Mouse (Mus musculus) cerebellum, adult (tissue): ENCODE data around the gene Larp6.

Source experiments
- ATAC-seq: cut with Nextera tagmentation; 2 replicates; pipeline ENCODE4 v1.9.2; 2017; ENCODE audit warnings: mild to moderate bottlenecking, moderate library complexity, mixed read lengths; ENCODE audit not compliant: insufficient number of reproducible peaks, low FRiP score, low TSS enrichment

The Larp6 gene

DNA sequence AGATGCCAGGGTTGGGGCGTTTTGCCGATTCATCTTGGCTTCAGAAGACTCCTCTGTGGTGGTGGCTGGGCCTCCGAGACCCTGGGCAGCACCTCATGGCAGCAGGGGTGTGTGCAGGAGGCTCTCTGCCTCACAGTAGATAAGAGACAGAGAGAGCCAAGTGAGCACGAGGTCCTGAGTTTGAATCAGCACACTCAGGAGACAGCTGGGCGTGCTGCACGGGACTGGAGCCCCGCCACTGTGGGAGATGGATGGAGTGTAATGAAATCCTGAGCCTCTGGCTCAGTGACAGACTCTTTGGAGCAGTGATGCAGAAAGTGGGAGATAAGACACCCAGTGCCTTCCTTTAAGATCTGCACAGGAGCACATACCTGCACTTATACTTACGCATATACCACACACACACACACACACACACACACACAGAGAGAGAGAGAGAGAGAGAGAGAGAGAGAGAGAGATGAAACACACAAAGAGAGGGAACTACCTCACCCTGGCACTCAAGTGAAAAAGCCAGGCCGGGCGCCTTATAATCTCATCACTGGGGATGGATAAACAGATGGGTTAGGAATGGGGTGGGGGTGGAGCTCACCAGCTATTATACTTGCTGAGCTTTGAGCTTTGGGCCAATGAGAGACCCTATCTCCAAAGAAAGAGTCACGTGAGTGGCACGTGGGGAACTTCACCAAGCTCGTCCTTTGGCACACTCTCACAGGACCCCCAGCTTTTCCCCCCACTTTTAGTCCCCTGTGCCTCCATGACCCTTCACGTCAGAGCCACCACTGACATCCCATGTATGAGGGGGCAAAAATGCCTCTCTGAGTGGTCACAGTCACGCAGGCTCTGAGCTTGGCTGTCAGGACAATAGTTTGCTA is 44.3 kb downstream of the Larp6 start:
- no peak for ATAC-seq

- ATAC-seq, result no peak
Measured at GRCm38 (mm10) chr9:60757817-60758216, 45.0 kb downstream of the Larp6 start.

DNA sequence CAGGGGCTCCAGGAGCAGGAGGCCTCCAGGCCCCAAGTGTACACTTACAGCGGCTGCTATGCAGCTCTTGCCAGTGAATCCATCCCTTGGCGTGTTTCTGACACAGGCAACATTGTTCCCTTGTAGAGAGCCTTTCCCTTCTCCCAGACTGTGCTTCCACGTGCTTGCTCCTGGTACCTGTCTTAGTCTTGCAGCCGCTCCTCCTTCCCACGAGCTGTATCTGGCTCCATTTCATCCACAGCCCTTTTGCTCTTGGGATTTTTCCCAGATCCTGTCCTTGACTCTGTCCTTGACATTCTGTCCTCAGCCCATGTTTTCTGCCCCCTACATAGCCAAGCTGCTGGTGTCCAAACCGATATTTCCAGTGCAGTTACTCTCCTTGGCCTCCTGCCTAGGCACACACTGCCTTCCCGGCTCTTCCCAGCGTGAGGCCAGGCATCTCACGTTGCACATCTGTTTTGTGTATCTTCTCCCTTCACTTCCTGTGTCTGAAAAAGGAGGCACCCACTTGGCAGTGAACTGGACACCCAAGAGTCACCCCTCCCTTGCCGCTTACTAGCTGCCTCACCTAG is 46.7 kb downstream of the Larp6 start:
- ATAC-seq, result no peak

GRCm38 (mm10) chr9:60765181-60765580 is 52.4 kb downstream of the Larp6 start:
- ATAC-seq, result no peak

DNA sequence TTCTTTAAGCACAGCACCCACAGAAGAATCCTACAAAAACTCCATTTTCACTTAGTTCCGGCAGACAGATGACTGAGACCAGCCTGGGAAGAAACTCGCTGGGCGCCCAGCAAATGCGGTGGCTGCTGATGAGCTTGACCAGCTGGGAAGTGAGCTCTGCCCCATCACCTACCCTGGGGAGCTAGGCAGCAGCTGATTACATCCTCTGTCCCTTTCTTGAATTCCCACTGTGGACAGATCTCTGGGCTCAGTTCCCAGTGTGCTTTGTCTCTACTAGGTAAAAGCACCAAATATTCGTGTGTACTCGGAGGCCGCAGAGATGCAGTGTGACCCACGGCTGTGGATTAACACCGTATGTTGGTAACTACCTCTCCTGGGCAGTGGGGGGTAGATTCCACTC is 55.6 kb downstream of the Larp6 start:
- ATAC-seq, result no peak

DNA sequence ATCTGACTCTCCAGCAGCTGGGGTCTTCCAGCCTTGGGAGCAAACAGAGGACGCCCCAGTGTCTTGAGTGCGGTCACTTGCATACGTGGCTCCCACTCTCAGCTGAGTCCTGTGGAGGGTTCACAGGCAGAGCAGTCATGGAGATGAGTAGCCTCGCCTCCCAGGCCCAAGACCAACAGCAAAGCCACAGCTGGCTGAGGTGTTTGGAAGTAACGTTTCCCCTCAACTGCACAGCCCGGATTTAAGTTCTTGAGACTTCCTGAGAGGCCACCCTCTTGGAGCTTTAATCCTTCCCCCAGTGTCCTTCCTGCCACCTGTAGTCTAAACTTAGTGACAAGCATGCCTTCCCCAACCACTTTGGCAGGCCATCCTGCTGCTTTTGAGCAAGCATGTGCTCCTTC is 56.9 kb downstream of the Larp6 start:
- no peak for ATAC-seq

DNA sequence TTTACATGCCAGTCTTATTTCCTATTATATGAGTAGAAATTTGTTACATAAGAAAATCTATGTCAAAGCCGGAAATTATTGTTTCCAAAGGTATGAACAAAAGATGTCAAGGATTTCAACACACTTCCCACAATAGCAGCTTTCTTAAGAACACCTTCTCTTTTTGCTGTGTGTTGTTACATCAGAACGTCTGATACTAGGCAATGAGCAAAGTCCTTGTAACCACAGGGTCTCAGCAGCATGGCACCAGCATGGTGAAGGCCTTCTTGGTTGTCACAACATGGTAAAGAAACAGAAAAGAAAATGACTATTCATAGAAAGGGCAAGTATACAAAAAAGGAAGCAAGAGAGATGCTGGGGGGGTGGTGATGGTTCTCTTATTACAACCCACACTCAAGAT is 60.9 kb downstream of the Larp6 start:
- ATAC-seq, result no peak

DNA sequence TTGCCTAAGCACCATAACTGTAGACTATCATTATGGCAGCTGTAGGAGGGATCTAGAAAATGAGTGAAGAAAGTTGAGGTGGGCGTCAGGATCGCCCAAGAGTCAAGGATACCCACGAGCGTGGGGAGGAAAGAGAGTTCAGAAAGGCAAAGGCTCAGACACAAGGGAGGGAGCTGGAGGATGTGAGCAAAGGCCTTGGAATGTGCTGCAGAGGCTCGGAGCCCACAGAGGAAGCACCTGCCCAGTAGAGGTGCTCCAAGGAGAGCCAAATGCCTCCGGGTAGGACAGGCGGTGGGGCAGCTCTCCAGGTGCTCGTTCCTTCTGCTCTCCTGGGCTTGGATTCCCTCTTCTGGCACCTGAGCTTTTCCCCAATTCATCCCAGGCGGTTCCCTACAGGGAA is 64.1 kb downstream of the Larp6 start:
- ATAC-seq, result no peak

GRCm38 (mm10) chr9:60782057-60782789 is 69.4 kb downstream of the Larp6 start:
- no peak for ATAC-seq

DNA sequence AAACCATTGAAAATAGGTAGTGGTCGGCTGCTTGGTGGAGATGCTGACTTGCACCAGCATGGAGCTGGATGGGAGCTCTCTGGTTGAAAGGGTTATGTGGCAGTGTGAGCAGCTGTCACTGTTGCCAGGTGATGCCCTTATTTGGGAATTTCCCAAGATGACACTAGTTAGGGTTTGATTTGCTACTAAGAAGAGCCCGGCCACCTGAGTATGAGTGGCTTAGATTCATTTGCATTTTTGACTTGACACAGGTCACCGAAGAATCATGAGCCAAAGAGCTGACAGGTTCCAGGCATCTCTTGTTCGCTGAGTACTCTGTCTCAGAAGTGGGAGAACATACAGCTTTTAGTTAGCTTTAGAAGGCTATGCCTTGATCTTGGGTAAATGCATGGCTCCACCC is 72.3 kb downstream of the Larp6 start:
- no peak for ATAC-seq

GRCm38 (mm10) chr9:60787517-60788110 is 74.8 kb downstream of the Larp6 start:
- ATAC-seq, result no peak
